Mouse (Mus musculus) forebrain, postnatal 0 days (tissue): ENCODE measurements at regions not wholly inside any gene's neighbourhood (a gene's known extent, or its start where the extent isn't known, plus 50 kb on each side); places are given as distances from the start of the nearest gene placed in this dataset.

Experiments
- ATAC-seq: fragments of 200-750 bp; cut with Nextera tagmentation; 2 replicates; pipeline ENCODE4 v1.8.0; 2017; ENCODE audit warnings: mild to moderate bottlenecking, moderate library complexity
- DNase-seq: peaks from one replicate; pipeline ENCODE4 v3.0.0-alpha.2; 2015
- H3K27ac ChIP-seq: fragments of 300-500 bp; sonication (generic); 2 replicates; pipeline ENCODE4 v1.5.1; 2014; ENCODE audit warnings: low read depth, mild to moderate bottlenecking, antibody characterized with exemption, low read length, moderate library complexity, mixed read lengths
- H3K27me3 ChIP-seq: fragments of 300-500 bp; sonication (generic); 2 replicates; pipeline ENCODE4 v1.6.1; 2014; ENCODE audit warnings: mild to moderate bottlenecking, low read length, mixed read lengths; ENCODE audit not compliant: insufficient read depth
- H3K36me3 ChIP-seq: fragments of 300-500 bp; sonication (generic); 2 replicates; pipeline ENCODE4 v1.6.1; 2014; ENCODE audit warnings: mild to moderate bottlenecking, moderate library complexity; ENCODE audit not compliant: insufficient read depth
- H3K4me1 ChIP-seq: fragments of 300-500 bp; sonication (generic); 2 replicates; pipeline ENCODE4 v1.6.1; 2014; ENCODE audit warnings: antibody characterized with exemption; ENCODE audit not compliant: insufficient read depth
- H3K4me2 ChIP-seq: fragments of 300-500 bp; sonication (generic); 2 replicates; pipeline ENCODE4 v1.6.1; 2014; ENCODE audit warnings: low read depth, mild to moderate bottlenecking, moderate library complexity
- H3K4me3 ChIP-seq: fragments of 300-500 bp; sonication (generic); 2 replicates; pipeline ENCODE4 v1.5.1; 2014; ENCODE audit warnings: low read depth, low read length, mixed read lengths
- H3K9ac ChIP-seq: fragments of 300-500 bp; sonication (generic); 2 replicates; pipeline ENCODE4 v1.6.1; 2014; ENCODE audit warnings: mild to moderate bottlenecking
- H3K9me3 ChIP-seq: fragments of 300-500 bp; sonication (generic); 2 replicates; pipeline ENCODE4 v1.6.1; 2016; ENCODE audit warnings: low read length
- CTCF ChIP-seq: sonication (generic); IDR thresholded peaks from 2 replicates; pipeline ENCODE4 v1.5.1; 2016; ENCODE audit warnings: antibody characterized with exemption, control low read depth, low read depth
- WGBS: fragments of 180-500 bp; shearing (Covaris S2); extraction: QIAGEN DNeasy Blood & Tissue Kit; methylation state at CpG from one replicate; pipeline ENCODE4 v1.1.7; 2014; 5-methylcytosine and 5-hydroxymethylcytosine counted together

GRCm38 (mm10) chr14:105505261-105505660 lies 246.9 kb downstream of the Ndfip2 start:
- WGBS: 72% methylated on average over 4 of the region's 4 CpGs
- Histone ChIP-seq H3K9me3 (no peaks in the 10 kb centered on the region), H3K4me2 (no peak overlapping the region), H3K27me3 (no peaks in the 10 kb centered on the region), H3K36me3 (no peaks in the 10 kb centered on the region), H3K27ac (no peak overlapping the region), H3K9ac (no peak overlapping the region), H3K4me1 (peaks cover 19% of the 10 kb centered on the region), H3K4me3 (no peak overlapping the region)
- ATAC-seq (no peak), DNase-seq (no peak)
- TF ChIP-seq CTCF: no peak

- DNase-seq (no peak), ATAC-seq (no peak)
- 91% methylated on average over 3 of the region's 3 CpGs for WGBS
- Histone ChIP-seq H3K4me2 (no peak overlapping the region), H3K27me3 (no peaks in the 10 kb centered on the region), H3K4me3 (no peak overlapping the region), H3K27ac (no peak overlapping the region), H3K36me3 (no peaks in the 10 kb centered on the region), H3K9me3 (no peaks in the 10 kb centered on the region), H3K9ac (no peak overlapping the region), H3K4me1 (peaks cover 23% of the 10 kb centered on the region)
- no peak for TF ChIP-seq CTCF
Measured at GRCm38 (mm10) chr14:105504376-105504775, 246.0 kb downstream of the Ndfip2 start.

- no peak for ATAC-seq
- no peaks in the 10 kb centered on the region for H3K9me3 ChIP-seq
- no peaks in the 10 kb centered on the region for H3K36me3 ChIP-seq
- TF ChIP-seq CTCF: no peak
- H3K4me1 ChIP-seq: peaks cover 29% of the 10 kb centered on the region
- 80% methylated on average over 5 of the region's 5 CpGs for WGBS
- H3K9ac ChIP-seq: no peak overlapping the region
- H3K27ac ChIP-seq: no peak overlapping the region
- H3K4me2 ChIP-seq: no peak overlapping the region
- DNase-seq: no peak
- no peaks in the 10 kb centered on the region for H3K27me3 ChIP-seq
- no peak overlapping the region for H3K4me3 ChIP-seq
Measured at GRCm38 (mm10) chr14:105503806-105504205, 245.4 kb downstream of the Ndfip2 start.

DNA sequence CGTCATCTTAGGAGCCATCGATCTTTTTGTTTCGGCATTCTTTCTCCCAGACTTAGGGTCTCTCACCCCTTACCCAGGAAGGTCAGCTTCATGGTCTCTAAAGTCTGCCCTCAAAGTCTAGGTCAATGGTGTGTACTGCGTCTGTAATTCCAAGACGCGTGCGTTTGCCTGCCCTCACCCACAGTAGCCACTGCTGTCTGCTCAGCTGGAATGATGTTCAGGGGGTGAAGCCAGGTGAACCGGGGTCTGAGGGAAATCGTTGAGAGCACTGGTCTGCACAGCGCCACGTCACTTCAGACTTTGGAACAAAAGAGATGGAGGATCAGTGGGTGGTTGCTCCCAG lies 244.2 kb downstream of the Ndfip2 start:
- no peak for TF ChIP-seq CTCF
- Histone ChIP-seq H3K27me3 (no peaks in the 10 kb centered on the region), H3K27ac (no peak overlapping the region), H3K4me2 (peak overlapping the region; percentile 36), H3K9ac (no peak overlapping the region), H3K9me3 (no peaks in the 10 kb centered on the region), H3K36me3 (no peaks in the 10 kb centered on the region), H3K4me3 (no peak overlapping the region), H3K4me1 (peaks cover 36% of the 10 kb centered on the region)
- DNase-seq (no peak), ATAC-seq (no peak)
- 29% methylated on average over 11 of the region's 11 CpGs for WGBS

DNA sequence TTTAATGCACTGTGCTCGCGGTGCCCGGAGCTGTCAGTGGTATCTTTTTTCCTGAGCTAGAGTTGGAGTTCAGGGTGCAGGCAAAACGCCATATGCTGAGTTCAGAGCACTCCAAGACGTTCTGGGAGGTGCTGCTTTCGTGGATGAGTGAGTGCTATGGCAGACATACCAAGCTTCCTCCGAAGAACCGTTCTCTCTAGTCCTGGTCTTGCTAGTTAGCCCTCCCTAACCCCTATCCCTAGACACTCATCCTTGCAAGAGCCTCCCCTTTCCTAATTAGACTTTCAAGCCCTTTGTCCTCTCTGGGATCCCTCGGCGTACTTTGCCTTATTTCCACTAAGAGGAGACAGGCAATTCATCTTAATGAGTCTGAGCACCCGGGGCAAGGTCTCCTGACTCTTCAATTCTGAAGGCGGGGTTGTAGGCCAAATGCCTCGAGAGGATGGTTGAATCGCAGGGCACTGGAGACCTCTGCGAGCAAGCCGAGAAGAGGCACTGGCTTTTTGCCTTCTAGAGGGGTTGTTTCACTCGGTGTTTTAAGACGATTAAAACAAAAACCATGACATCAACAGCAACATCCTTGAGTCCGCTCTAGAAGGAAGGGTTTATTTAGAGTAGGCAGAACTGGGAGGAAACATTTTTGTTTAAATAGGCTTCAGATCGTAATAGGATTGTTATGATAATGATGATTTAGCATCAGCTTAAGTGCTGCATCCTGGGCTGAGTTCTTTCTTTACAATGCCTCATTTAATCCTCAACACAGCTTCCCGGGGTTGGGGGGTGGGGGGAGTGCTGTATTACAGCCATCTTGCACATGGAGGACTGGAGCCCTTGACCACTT lies 243.6 kb downstream of the Ndfip2 start:
- Histone ChIP-seq H3K9ac (0 out of 2 replicates have a peak overlapping the region, but pooled peaks have one; percentile 25), H3K4me3 (peak overlapping the region; percentile 14), H3K36me3 (no peaks in the 10 kb centered on the region), H3K9me3 (no peaks in the 10 kb centered on the region), H3K4me1 (peaks cover 36% of the 10 kb centered on the region), H3K27ac (peak overlapping the region; percentile 29; the same call in 1 of the 2 replicates), H3K27me3 (no peaks in the 10 kb centered on the region), H3K4me2 (peak overlapping the region; percentile 36)
- WGBS: 7% methylated on average over 21 of the region's 21 CpGs
- peak; percentile 12; the same call in 1 of the 2 replicates for ATAC-seq
- peak; percentile 62 for DNase-seq
- no peak for TF ChIP-seq CTCF

DNA sequence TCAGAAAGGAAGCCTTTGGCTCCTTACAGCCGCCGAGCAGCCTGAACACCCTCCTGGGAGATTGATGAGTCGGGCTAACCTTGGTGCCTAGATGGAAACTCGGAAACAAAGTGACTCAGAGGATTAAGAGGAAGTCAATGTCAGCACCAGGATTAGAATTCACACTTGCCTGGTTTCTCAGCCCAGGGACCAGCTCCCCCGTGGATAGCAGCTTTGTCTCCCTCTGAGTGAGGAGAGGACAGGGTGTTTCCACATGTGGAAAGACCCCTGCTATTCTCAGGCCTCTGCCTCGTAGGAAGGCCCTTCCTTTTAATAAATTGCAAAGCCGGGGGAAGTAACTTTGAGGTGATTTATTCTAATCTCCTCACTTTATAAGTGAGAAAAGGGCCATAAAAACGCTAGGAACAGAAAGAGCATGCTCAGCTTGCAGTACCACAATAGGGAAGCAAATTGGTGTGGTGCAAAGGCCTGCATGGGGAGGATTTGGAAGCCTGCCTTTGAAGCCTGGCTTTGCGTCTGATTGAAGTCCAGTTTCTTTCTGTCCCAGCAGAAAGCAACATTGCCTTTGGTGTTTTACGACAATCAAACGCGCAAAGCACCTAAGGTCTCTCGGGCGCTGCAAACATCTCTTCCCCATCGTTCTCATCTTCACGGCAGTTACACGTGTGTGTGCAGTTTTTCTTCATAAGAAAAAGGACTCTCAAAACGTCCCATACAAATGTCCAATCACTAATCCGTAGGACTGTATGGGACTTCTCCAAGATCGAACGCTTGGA lies 242.8 kb downstream of the Ndfip2 start:
- peak overlapping the region; percentile 14 for H3K4me3 ChIP-seq
- H3K36me3 ChIP-seq: no peaks in the 10 kb centered on the region
- DNase-seq (peak; percentile 67), ATAC-seq (no peak; the same call in 1 of the 2 replicates)
- H3K27me3 ChIP-seq: no peaks in the 10 kb centered on the region
- WGBS: 18% methylated on average over 21 of the region's 21 CpGs
- H3K27ac ChIP-seq: peak overlapping the region; percentile 29; the same call in 1 of the 2 replicates
- 0 out of 2 replicates have a peak overlapping the region, but pooled peaks have one; percentile 25 for H3K9ac ChIP-seq
- H3K4me1 ChIP-seq: peaks cover 36% of the 10 kb centered on the region
- TF ChIP-seq CTCF: no peak
- no peaks in the 10 kb centered on the region for H3K9me3 ChIP-seq
- peak overlapping the region; percentile 36 for H3K4me2 ChIP-seq
